Mouse (Mus musculus) forebrain, embryonic 13.5 days (tissue): ENCODE measurements around the gene Btc. TPM values are rescaled to one million over a fixed set of nuclear protein-coding genes. Genes with fewer than 3 reads are reported as not detected.

Experiments
- ATAC-seq: fragments of 200-750 bp; cut with Nextera tagmentation; 2 replicates; pipeline ENCODE4 v1.8.0; 2017
- H3K27ac ChIP-seq: fragments of 300-500 bp; sonication (generic); 2 replicates; pipeline ENCODE4 v1.5.1; 2015; ENCODE audit warnings: inconsistent platforms, mild to moderate bottlenecking, moderate library complexity
- H3K27me3 ChIP-seq: fragments of 300-500 bp; sonication (generic); 2 replicates; pipeline ENCODE4 v1.6.1; 2015; ENCODE audit warnings: mild to moderate bottlenecking, inconsistent platforms
- H3K36me3 ChIP-seq: fragments of 300-500 bp; sonication (generic); 2 replicates; pipeline ENCODE4 v1.6.1; 2015; ENCODE audit warnings: mild to moderate bottlenecking, inconsistent platforms; ENCODE audit not compliant: poor library complexity, severe bottlenecking
- H3K4me1 ChIP-seq: fragments of 300-500 bp; sonication (generic); 2 replicates; pipeline ENCODE4 v1.6.1; 2015; ENCODE audit warnings: inconsistent platforms
- H3K4me2 ChIP-seq: fragments of 300-500 bp; sonication (generic); 2 replicates; pipeline ENCODE4 v1.6.1; 2015; ENCODE audit warnings: inconsistent platforms, mild to moderate bottlenecking, moderate library complexity
- H3K4me3 ChIP-seq: fragments of 300-500 bp; sonication (generic); 2 replicates; pipeline ENCODE4 v1.5.1; 2015; ENCODE audit warnings: mild to moderate bottlenecking, inconsistent platforms
- H3K9ac ChIP-seq: fragments of 300-500 bp; sonication (generic); 2 replicates; pipeline ENCODE4 v1.6.1; 2015; ENCODE audit warnings: mild to moderate bottlenecking, inconsistent platforms
- H3K9me3 ChIP-seq: fragments of 300-500 bp; sonication (generic); replicated peaks from 2 replicates; pipeline ENCODE4 v1.6.1; 2016; ENCODE audit warnings: inconsistent platforms
- WGBS: fragments of 180-500 bp; shearing (Covaris S2); methylation state at CpG from one replicate; pipeline ENCODE4 v1.1.7; 2015; 5-methylcytosine and 5-hydroxymethylcytosine counted together
- polyA plus RNA-seq: library from polyadenylated mRNA; unstranded; fragments of >200 nt; fragmentation: Nextera tagmentation; extraction: Ambion mirVana; gene quantifications from 2 replicates; pipeline ENCODE4 v1.2.1, GENCODE M21; 2015

Gene Btc
- 0.08 and 0.13 TPM in 2 replicates for polyA plus RNA-seq

DNA sequence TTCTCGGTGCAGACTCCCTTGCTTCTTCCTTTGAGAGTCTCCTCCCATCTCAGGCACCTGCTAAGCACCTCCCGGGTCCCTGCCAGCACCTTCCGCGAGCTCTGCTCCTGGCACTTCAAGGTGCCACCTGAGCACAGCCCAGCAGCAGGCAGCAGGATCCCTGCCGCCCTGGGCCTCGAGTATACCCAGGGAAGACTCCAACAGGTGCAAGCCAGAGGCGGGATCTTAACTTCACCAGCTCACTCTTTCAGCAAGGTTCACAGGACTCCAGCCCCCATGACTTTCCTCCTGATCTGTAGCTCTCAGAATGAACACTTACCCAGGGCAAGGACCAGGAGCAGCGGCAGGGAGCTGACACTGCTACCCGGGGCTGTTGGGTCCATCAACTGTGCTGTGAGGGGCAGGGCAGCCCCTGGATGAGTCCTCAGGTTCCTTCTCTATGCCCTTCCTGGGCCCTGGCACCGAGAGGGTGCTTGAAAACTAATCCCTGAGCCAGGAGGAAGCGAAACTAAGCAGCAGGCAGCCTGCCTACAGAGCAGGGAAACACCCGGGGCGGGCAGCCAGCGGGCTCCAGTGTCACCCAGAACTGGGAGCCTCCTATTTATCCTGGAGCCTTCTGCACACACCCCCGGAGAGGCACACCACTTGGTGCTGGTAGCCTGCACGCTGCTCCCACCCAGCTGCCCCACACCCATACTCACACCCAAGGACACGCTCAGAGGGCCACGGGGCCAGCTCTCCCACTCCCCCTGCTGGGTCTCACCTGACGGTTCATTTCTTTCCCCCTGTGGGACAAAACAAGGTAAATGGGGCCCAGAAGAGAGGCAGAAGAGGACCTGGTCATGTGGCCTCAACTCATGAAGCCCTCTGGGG lies at the start of gene Btc:
Gene Btc, minus strand, starts transcription at position 656 of the 873 bp plus-strand sequence.
- H3K9me3 ChIP-seq, result no peaks in the 10 kb centered on the region
- ATAC-seq, result peak; percentile 66
- no peak within 1 kb of the TSS for H3K27ac ChIP-seq
- no peaks in the 10 kb centered on the region for H3K36me3 ChIP-seq
- 8% methylated on average over 19 of the region's 19 CpGs for WGBS
- H3K4me1 ChIP-seq, result peaks cover 9% of the 10 kb centered on the region
- H3K27me3 ChIP-seq, result no peaks in the 10 kb centered on the region
- peak within 1 kb of the TSS; percentile 52; the same call in 1 of the 2 replicates for H3K9ac ChIP-seq
- peak within 1 kb of the TSS; percentile 31 for H3K4me3 ChIP-seq
- H3K4me2 ChIP-seq, result peak within 1 kb of the TSS; percentile 53

DNA sequence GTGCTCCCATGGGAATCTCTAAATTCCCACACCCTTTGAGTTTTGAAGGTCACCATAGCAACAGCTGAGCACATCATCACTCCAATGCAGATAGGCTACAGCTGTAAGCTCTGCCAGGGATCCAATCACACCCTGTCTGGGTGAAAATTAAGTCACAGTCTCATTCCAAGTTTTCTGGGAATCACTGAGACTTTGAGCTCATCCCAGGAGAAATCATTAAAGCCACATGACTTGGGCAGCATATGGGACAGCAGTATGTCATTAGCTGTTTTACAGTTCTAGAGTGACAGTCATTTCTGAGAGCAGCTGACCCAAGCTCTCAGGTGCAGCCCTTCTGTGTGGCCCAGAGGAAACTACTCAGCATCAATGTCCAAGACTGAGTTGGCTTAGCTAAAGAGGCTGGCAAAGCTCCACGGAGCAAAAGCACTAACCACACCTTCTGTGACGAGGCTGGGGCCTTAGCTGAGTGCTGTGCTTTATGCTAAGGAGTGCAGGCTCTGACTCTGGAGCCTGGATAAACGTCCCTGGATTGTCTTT lies 42.3 kb upstream of the Btc start:
- Histone ChIP-seq H3K9ac (no peak overlapping the region), H3K4me3 (no peak overlapping the region), H3K4me1 (no peaks in the 10 kb centered on the region), H3K36me3 (no peaks in the 10 kb centered on the region), H3K4me2 (no peak overlapping the region), H3K27me3 (no peaks in the 10 kb centered on the region), H3K9me3 (no peaks in the 10 kb centered on the region), H3K27ac (no peak overlapping the region)
- WGBS, result 31% methylated on average over 3 of the region's 3 CpGs
- ATAC-seq, result peak; percentile 90

DNA sequence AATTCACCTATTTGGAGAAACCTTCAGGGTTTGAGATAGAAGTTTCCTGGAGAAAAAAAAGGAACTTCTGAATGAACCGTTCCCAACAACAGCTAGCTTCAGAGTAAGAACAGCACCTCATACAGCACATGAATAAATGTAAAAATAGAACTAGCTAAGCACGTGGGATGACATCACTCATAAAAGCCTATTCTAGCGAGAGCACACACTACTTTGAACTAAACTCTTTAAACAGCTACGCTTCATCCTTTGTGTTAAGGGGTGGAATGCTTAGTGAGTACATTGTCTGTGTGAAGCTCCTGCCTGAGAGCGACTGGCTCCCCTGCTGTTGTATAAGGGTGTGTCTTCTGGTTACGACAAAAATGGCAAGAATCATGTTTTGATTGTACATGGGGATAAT lies 33.8 kb upstream of the Btc start:
- H3K4me3 ChIP-seq, result no peak overlapping the region
- no peaks in the 10 kb centered on the region for H3K36me3 ChIP-seq
- no peaks in the 10 kb centered on the region for H3K27me3 ChIP-seq
- 0 out of 2 replicates have a peak, but pooled peaks cover 3% of the 10 kb centered on the region for H3K4me1 ChIP-seq
- no peak for ATAC-seq
- no peak overlapping the region for H3K9ac ChIP-seq
- 39% methylated on average over 6 of the region's 6 CpGs for WGBS
- H3K27ac ChIP-seq, result no peak overlapping the region
- H3K9me3 ChIP-seq, result no peaks in the 10 kb centered on the region
- H3K4me2 ChIP-seq, result no peak overlapping the region

DNA sequence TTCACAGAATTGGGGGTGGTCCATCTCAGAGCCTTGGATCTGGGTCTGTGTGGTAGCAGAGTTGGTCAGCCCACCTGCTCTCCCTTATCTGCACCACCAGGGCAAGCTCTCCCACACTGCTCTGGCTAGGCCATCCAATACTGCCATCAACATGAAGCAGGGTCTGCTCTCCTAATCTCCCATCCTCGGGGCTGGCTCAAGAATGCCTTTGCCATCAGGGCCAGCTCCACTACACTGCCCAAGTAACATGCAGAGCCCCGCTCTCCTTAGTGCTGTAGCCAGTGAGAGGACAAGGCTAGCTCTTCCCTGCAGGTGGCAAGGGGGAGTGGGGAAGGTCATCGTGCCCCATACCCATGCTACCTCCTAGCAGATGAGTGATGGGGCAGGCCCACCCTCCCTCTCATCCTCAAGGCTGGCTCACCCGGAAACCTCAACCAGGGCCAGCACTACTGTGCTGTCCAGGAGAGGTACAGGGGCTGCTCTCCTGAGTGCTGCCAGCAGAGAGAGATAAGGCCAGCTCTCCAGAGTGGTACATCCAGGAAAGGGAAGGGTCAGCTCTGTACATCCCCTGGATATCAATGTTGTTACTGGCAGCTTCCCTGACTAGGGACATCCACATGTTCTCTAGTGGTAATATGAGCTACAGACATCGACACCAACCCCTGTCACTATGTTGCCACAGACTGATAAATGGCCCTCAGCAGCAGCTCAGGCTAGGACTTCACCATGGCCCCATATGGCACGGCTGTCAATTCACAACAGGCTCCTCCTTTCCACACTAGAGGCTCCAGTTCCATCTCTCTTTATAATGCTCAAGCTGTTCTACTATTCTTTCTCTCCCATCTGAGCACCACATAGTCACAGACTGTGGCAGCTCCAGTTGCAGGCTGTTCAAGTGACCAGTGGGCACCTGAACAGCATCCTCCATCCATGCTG lies 32.2 kb upstream of the Btc start:
- Histone ChIP-seq H3K9ac (no peak overlapping the region), H3K27me3 (no peaks in the 10 kb centered on the region), H3K4me3 (no peak overlapping the region), H3K27ac (no peak overlapping the region), H3K36me3 (no peaks in the 10 kb centered on the region), H3K9me3 (no peaks in the 10 kb centered on the region), H3K4me2 (no peak overlapping the region), H3K4me1 (0 out of 2 replicates have a peak, but pooled peaks cover 3% of the 10 kb centered on the region)
- WGBS, result 83% methylated on average over 6 of the region's 6 CpGs
- no peak for ATAC-seq

DNA sequence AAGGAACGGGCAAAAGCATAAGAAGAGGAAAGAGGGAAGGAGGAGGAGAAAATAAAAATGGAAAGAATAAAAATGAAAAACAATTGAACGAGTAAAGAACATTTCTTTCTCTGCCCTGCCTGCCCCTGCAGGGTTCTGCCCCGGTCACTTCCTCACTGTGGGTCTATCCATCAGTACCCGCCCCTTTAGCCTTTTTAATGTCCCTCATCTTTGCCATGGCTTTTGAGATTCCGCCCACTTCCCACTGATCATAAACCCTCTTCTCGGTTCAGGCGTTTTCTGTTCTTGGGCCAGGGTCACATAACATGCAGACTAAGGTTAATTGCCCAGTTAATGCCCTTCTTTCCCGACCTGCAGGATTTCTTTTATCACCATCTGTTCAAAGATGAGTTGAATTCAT lies 25.8 kb upstream of the Btc start:
- no peak overlapping the region for H3K27ac ChIP-seq
- no peaks in the 10 kb centered on the region for H3K4me1 ChIP-seq
- H3K4me2 ChIP-seq, result no peak overlapping the region
- H3K4me3 ChIP-seq, result no peak overlapping the region
- WGBS, result 52% methylated on average over 8 of the region's 8 CpGs
- no peaks in the 10 kb centered on the region for H3K36me3 ChIP-seq
- ATAC-seq, result 0 out of 2 replicates have a peak, but pooled peaks have one; percentile 21
- H3K27me3 ChIP-seq, result no peaks in the 10 kb centered on the region
- no peak overlapping the region for H3K9ac ChIP-seq
- H3K9me3 ChIP-seq, result no peaks in the 10 kb centered on the region

DNA sequence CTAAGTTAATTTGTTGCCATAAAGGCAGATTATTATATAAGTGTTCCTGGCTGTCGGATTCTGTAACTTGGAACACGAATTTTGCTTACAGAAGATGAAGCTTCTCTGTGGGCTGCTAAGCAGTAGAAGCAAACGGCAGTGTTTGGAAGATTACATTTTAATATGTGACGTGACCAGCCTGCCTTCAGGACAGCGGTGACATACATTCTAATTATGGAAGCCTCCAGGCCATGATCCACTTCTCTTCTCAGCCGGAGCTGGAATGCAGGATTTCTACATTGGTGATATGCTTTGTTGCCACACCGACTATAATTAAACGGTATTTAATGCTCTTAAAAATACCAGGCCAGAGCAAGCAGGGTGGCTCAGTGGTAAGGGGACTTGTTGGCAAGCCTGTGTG lies 11.0 kb upstream of the Btc start:
- Histone ChIP-seq H3K36me3 (no peaks in the 10 kb centered on the region), H3K9me3 (no peaks in the 10 kb centered on the region), H3K27me3 (no peaks in the 10 kb centered on the region), H3K9ac (no peak overlapping the region), H3K4me3 (no peak overlapping the region), H3K27ac (no peak overlapping the region), H3K4me2 (no peak overlapping the region), H3K4me1 (no peaks in the 10 kb centered on the region)
- 89% methylated on average over 8 of the region's 8 CpGs for WGBS
- ATAC-seq, result no peak

DNA sequence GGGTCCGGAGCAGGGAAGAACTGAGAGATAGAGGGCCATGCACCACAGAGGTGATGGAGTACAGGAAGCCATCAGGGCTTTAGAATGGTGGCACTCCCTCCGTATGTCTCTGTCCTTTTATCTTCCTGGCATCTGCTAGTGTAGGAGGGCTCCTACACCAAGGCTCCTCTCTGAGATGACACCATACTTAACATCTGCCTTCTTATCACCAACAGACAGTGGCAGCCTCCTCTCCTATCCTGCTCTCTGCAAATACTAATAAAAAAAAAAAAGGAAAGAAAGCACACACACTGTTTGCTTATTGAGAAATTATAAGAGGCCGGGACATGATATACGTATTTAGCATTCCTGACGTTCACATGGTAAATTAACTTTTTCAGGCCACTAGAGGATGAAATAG lies 1.5 kb upstream of the Btc start:
- no peak overlapping the region for H3K4me3 ChIP-seq
- H3K9me3 ChIP-seq, result no peaks in the 10 kb centered on the region
- H3K9ac ChIP-seq, result no peak overlapping the region
- ATAC-seq, result no peak
- H3K27me3 ChIP-seq, result no peaks in the 10 kb centered on the region
- peaks cover 9% of the 10 kb centered on the region for H3K4me1 ChIP-seq
- H3K36me3 ChIP-seq, result no peaks in the 10 kb centered on the region
- no peak overlapping the region for H3K27ac ChIP-seq
- no peak overlapping the region for H3K4me2 ChIP-seq
- WGBS, result 89% methylated on average over 5 of the region's 5 CpGs

DNA sequence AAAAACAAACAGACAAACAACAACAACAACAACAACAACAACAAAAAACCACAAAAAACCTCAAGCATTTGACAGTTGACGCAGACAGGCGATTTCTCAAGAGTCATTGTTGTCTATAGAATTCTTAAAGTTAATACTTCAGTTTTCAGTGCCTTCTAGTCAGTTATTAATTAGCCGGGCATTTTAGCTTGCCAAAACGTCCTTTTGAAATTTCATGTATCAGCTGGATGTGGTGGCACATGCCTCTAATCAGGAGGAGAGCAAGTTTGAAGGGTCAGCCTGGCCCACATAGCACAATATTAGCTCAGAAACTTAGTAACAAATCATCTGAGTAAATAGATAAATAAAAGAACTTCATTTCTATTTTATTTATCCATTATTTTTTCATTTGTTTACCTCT lies 487 bp upstream of the Btc start:
- Histone ChIP-seq H3K4me3 (no peak overlapping the region), H3K9ac (no peak overlapping the region), H3K27ac (no peak overlapping the region), H3K4me2 (peak overlapping the region; percentile 53; the same call in 1 of the 2 replicates), H3K4me1 (peaks cover 9% of the 10 kb centered on the region), H3K27me3 (no peaks in the 10 kb centered on the region), H3K9me3 (no peaks in the 10 kb centered on the region), H3K36me3 (no peaks in the 10 kb centered on the region)
- no peak for ATAC-seq
- WGBS, result 88% methylated on average over 4 of the region's 4 CpGs

DNA sequence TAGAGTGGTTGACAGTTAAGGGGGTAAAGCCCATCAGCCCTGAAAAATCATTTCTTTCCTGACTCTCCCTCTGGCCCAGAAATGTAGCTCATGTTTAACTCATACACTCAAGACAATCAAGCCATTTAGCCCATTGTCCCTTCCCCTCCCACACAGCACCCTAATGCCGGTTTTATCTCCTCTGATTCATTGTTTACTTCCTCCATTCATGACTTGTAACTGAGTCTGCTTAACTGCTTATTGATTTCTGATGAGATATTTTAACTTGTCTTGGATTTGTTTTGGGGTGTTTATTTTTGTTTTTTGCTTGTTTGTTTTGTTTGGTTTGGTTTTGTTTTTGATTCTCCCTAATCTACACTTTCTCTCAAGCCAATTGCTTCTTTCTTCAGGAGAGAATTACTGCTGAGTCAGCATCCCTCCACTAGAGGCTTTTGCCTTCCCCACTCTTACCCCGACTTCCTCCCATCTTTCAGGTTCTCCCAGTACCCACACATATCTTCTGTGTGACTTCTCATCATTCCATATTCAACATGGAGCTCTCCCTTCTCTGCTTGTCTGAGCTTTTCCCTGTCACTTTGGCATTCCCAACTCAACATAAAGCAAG lies 2.2 kb downstream of the Btc start:
- H3K4me3 ChIP-seq, result no peak overlapping the region
- H3K9me3 ChIP-seq, result no peaks in the 10 kb centered on the region
- 38% methylated on average over 2 of the region's 2 CpGs for WGBS

DNA sequence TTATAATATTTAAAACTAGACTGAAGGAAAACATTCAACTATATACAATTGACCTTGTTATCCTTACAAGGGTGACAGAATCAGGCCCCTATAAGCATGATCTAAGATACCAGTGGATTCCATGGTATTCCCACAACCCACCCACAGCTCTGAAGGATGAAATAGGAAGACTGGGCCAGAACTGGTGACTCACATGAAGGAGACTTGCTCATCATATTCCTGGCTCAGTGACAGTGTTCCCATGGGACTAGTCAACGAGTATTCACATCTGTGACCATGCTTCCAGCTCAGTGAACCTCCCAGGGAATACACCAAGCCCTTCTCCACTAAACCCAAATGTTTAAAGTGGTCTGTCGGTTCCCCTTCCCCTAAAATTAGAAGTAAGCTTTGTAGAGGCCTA lies 27.3 kb downstream of the Btc start:
- Histone ChIP-seq H3K27ac (no peak overlapping the region), H3K9me3 (no peaks in the 10 kb centered on the region), H3K4me3 (no peak overlapping the region), H3K36me3 (no peaks in the 10 kb centered on the region), H3K4me2 (no peak overlapping the region), H3K9ac (no peak overlapping the region), H3K27me3 (no peaks in the 10 kb centered on the region), H3K4me1 (no peaks in the 10 kb centered on the region)
- WGBS, result 64% methylated on average over 2 of the region's 2 CpGs
- ATAC-seq, result no peak

More for the DNA sequence above, 2.2 kb downstream of the Btc start:
- Histone ChIP-seq H3K27me3 (no peaks in the 10 kb centered on the region), H3K4me1 (peaks cover 9% of the 10 kb centered on the region), H3K36me3 (no peaks in the 10 kb centered on the region), H3K4me2 (no peak overlapping the region), H3K27ac (no peak overlapping the region), H3K9ac (no peak overlapping the region)
- ATAC-seq, result no peak

DNA sequence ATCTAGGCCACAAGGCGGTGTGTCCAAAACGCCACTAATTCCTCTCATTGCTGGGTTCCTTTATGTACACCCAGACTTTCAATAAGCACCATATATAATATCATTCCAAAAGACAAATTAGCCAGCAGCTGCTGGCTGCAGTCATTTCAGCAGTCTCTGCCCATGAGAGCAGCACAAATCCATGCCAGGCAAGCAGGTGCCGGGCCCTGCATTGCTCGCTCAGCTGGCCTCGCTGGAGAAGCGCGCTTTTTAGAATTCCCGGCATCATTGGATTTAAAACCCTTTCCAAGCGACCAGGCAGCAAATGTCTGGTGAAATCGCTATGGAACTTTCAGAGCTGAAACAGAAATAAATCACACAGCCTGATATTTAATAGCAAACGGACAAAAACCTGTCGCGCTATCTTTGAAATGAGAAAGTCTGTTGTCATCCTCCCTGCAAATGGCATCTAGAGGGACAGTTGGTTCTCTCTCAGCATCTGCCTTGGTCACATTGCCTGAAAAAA lies 34.7 kb downstream of the Btc start:
- Histone ChIP-seq H3K27me3 (no peaks in the 10 kb centered on the region), H3K36me3 (no peaks in the 10 kb centered on the region), H3K4me2 (no peak overlapping the region), H3K9ac (no peak overlapping the region), H3K9me3 (no peaks in the 10 kb centered on the region), H3K4me3 (no peak overlapping the region), H3K27ac (no peak overlapping the region), H3K4me1 (no peaks in the 10 kb centered on the region)
- ATAC-seq, result no peak
- 86% methylated on average over 13 of the region's 13 CpGs for WGBS
